Mouse (Mus musculus): ENCODE measurements around the gene Kcnj9. TPM values are rescaled to one million over a fixed set of nuclear protein-coding genes. Genes with fewer than 3 reads are reported as not detected.

Gene Kcnj9
- polyA plus RNA-seq, 1 experiment from 2014 or later = not detected

DNA sequence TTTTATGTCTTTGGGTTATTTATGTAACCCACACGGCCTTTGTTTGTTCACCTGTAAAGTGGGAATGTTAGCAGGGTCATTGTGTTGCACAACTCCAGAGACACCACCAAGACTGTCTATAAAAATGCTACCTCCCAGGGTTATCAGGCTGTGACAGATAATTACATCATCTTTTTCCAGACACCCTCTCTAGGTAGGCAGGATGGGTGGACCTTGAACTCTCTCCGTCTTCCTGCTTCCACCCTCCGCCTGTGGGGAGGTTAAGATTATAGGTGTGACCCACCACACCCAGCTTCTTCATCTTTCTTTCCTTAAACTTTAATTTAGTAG is 39.5 kb downstream of the Kcnj9 start:
- Histone ChIP-seq H3K4me1 (replicated peaks) (peaks cover 1% of the 10 kb centered on the region; the same call in 1 of the 2 replicates), H3K9me3 (no peaks in the 10 kb centered on the region), H3K27me3 (no peaks in the 10 kb centered on the region), H3K36me3 (peaks cover 6% of the 10 kb centered on the region; the same call in 1 of the 2 replicates), H3K4me2 (no peak overlapping the region), H3K4me3 (replicated peaks) (no peak overlapping the region), H3K27ac (no peak overlapping the region), H3K9ac (replicated peaks) (no peak overlapping the region)
- WGBS = 71% methylated on average over 3 of the region's 3 CpGs
- no peak for ATAC-seq (ENCODE audit: insufficient number of reproducible peaks, insufficient read depth, low FRiP score, low TSS enrichment, low read depth)

DNA sequence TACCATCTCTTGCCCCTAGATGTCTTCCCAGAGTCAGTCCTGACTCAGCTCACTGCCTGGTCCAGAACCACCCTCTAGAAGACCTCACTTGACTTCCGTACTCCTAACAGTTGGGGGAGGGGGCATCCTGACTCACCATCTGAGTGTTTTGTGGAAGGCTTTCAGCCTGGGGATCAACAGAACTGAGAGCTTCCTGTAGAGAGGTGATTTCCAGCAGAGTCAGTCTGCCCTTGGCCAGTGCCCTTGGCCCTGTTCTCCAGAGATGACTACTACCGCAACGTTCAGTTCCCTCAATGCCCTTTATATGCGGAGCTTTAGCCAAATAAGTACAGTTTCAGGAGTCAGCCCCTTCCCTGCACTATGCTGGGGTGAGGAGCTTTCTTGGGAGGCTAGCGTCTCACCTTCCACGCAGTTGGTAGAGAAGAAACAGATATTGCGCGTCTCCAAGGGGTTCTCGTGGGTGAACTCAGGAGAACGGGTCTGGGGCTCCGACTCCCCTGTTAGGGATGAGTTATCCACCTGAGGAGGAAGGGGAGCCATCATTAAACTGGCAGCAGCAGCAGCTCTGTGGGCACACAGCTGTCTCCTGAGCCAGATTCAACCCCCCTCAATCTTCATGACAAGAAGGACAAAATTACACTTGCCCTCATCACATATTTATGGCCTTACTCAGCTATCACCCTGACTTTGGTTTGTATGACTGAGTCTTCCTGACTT is 40.1 kb downstream of the Kcnj9 start:
- no peak for ATAC-seq (ENCODE audit: insufficient number of reproducible peaks, insufficient read depth, low FRiP score, low TSS enrichment, low read depth)
- H3K36me3 ChIP-seq = peaks cover 8% of the 10 kb centered on the region; the same call in 1 of the 2 replicates
- no peak overlapping the region for H3K9ac ChIP-seq (replicated peaks)
- no peaks in the 10 kb centered on the region for H3K4me1 ChIP-seq (replicated peaks)
- H3K4me2 ChIP-seq = no peak overlapping the region
- H3K27me3 ChIP-seq = no peaks in the 10 kb centered on the region
- 89% methylated on average over 11 of the region's 11 CpGs for WGBS
- H3K9me3 ChIP-seq = no peaks in the 10 kb centered on the region
- H3K27ac ChIP-seq = no peak overlapping the region
- no peak overlapping the region for H3K4me3 ChIP-seq (replicated peaks)

DNA sequence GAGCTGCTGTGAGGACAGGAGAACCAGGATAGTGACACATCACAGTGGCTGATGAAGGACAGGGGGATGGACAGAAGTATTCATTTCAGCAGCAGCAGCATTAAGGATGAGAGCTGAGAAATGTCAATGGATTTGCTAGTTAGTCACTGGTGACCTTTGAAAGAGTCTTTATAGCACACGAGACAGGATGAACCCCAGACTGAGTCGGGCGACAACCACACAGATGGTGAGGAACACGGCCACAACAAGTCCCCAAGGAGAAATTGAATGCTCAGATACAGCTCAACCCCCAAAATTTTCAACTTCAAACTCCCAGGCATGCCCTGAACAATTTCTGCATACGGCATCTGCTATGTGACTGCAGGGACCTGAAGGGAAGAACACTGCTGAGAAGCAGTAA is 42.4 kb downstream of the Kcnj9 start:
- WGBS = 77% methylated on average over 5 of the region's 5 CpGs
- Histone ChIP-seq H3K9ac (replicated peaks) (no peak overlapping the region), H3K4me2 (no peak overlapping the region)

DNA sequence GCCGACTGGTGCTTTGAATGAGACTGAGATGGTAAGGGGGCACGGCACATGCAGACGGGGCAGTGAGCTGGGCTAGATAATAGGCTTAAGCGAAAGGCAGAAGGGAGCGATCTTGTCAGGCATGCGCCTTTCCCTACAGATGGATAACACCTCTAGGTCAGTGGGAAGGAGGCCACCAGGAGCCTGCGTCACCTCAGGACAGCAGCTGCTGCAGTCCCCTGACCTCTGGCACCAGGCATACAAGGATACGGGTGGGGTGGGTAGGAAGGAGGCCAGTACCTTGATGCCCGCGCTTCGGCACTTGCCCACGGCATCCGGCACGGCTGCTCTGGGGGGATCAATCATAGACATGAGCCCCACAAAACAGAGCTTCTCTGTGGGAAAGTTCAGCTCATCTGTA is 44.9 kb downstream of the Kcnj9 start:
- 87% methylated on average over 14 of the region's 14 CpGs for WGBS
- H3K4me1 ChIP-seq (replicated peaks) = no peaks in the 10 kb centered on the region
- no peak overlapping the region for H3K4me2 ChIP-seq
- no peak overlapping the region for H3K27ac ChIP-seq
- H3K27me3 ChIP-seq = no peaks in the 10 kb centered on the region; the same call in 1 of the 2 replicates
- ATAC-seq (ENCODE audit: insufficient number of reproducible peaks, insufficient read depth, low FRiP score, low TSS enrichment, low read depth) = no peak
- H3K9ac ChIP-seq (replicated peaks) = no peak overlapping the region
- no peaks in the 10 kb centered on the region for H3K9me3 ChIP-seq
- 0 out of 2 replicates have a peak, but pooled peaks cover 4% of the 10 kb centered on the region for H3K36me3 ChIP-seq
- H3K4me3 ChIP-seq (replicated peaks) = no peak overlapping the region

More for the DNA sequence above, 42.4 kb downstream of the Kcnj9 start:
- ATAC-seq (ENCODE audit: insufficient number of reproducible peaks, insufficient read depth, low FRiP score, low TSS enrichment, low read depth) = no peak
- no peaks in the 10 kb centered on the region for H3K9me3 ChIP-seq
- no peak overlapping the region for H3K27ac ChIP-seq
- H3K27me3 ChIP-seq = no peaks in the 10 kb centered on the region; the same call in 1 of the 2 replicates
- no peak overlapping the region for H3K4me3 ChIP-seq (replicated peaks)
- H3K4me1 ChIP-seq (replicated peaks) = no peaks in the 10 kb centered on the region
- peaks cover 9% of the 10 kb centered on the region; the same call in 1 of the 2 replicates for H3K36me3 ChIP-seq

DNA sequence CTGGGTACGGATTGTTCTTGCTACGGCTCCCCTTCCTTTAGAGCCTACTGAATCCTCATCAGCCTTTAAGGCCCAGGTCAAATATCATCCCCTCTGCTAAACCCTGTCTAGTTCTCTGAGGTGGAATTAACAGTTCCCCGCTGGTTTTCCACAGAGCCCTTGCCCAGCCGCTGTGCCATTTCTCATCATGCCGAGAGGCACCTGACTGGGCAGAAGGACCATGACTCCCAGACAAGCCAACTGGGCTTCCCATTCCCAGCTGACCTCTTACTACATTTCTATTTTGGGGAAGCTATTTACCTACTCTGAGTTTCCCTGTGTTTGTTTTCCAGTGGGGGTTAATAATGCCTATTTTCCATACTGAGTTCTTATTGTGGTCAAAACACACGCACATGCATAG is 46.0 kb downstream of the Kcnj9 start:
- no peak overlapping the region for H3K27ac ChIP-seq
- peaks cover 4% of the 10 kb centered on the region; the same call in 1 of the 2 replicates for H3K36me3 ChIP-seq
- no peak overlapping the region for H3K9ac ChIP-seq (replicated peaks)
- no peaks in the 10 kb centered on the region; the same call in 1 of the 2 replicates for H3K27me3 ChIP-seq
- H3K4me2 ChIP-seq = no peak overlapping the region
- H3K9me3 ChIP-seq = no peaks in the 10 kb centered on the region
- ATAC-seq (ENCODE audit: insufficient number of reproducible peaks, insufficient read depth, low FRiP score, low TSS enrichment, low read depth) = no peak
- H3K4me3 ChIP-seq (replicated peaks) = no peak overlapping the region
- 90% methylated on average over 6 of the region's 6 CpGs for WGBS
- H3K4me1 ChIP-seq (replicated peaks) = no peaks in the 10 kb centered on the region

DNA sequence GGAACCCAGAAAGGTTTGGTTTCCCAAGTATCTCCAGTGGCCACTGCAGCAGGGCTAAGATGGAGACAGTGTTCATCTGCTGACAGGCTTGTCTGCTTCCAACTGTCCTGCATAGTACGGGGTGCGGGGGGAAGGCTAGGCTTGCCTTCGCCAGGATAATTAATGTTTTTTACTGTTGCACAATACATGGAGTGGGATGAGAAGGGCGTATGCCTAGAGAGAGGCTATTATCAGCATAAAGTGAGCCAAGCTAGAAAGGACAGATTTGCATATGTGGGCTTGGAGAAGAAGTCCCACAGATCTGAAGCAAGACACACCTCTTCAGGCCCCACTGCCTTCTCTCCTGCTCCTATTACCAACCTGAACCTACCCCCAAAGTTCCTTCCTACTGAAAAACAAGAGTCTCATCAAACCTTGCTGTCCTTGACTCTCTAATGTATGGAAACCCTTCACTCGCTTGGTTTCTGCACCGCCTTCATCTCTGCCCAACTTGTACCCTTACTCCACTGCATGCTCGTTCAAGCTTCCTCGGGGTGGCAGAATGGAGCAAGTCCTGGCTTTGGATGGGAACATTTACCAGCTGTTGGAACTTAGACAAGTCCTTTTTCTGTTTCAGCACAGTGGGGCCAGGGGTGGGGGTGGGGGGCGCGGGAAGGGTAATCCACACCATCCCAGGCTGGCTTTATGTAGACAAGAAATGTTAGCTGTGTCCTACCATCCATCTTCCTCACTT is 47.4 kb downstream of the Kcnj9 start:
- 84% methylated on average over 10 of the region's 10 CpGs for WGBS
- Histone ChIP-seq H3K4me2 (no peak overlapping the region), H3K9ac (replicated peaks) (no peak overlapping the region), H3K27me3 (no peaks in the 10 kb centered on the region; the same call in 1 of the 2 replicates), H3K4me3 (replicated peaks) (no peak overlapping the region), H3K9me3 (no peaks in the 10 kb centered on the region), H3K27ac (no peak overlapping the region), H3K4me1 (replicated peaks) (no peaks in the 10 kb centered on the region), H3K36me3 (peaks cover 4% of the 10 kb centered on the region; the same call in 1 of the 2 replicates)
- no peak for ATAC-seq (ENCODE audit: insufficient number of reproducible peaks, insufficient read depth, low FRiP score, low TSS enrichment, low read depth)

DNA sequence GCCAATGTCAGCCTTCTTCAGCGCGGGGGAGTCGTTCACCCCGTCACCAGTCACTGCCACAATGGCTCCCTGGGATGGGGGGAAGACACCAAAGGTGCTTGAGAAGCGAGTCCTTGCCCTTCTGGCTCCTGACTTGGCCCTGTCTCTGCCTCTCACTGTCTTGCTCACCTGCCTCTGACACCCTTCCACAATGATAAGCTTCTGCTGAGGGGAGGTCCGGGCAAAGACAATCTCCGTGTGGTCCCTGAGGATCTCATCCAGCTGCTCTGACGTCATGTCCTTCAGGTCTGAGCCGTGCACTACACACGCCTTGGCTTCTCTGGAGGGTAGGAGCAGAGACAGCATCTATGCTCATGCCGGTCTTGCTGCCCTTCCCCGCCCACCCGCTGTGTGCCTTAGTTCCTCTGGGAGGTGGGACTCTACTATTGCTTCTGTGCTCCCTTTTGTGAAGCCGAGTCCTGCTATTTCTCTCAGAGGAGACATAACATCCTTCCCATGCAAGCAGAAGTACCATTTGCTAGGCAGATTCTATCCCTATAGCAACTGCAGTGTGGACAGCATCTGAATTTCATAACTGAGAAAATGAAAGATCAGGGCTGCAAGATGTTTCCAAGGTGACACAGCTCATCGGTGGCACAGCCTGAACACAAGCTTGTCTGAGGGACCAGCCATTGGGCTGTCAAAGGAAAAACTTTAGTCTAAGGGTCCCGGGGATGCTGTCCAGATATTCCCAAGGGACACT is 49.2 kb downstream of the Kcnj9 start:
- Histone ChIP-seq H3K9me3 (no peaks in the 10 kb centered on the region), H3K4me2 (no peak overlapping the region), H3K9ac (replicated peaks) (no peak overlapping the region), H3K27me3 (no peaks in the 10 kb centered on the region; the same call in 1 of the 2 replicates), H3K27ac (no peak overlapping the region), H3K36me3 (peaks cover 4% of the 10 kb centered on the region; the same call in 1 of the 2 replicates), H3K4me3 (replicated peaks) (no peak overlapping the region), H3K4me1 (replicated peaks) (no peaks in the 10 kb centered on the region)
- no peak for ATAC-seq (ENCODE audit: insufficient number of reproducible peaks, insufficient read depth, low FRiP score, low TSS enrichment, low read depth)
- WGBS = 84% methylated on average over 16 of the region's 16 CpGs

DNA sequence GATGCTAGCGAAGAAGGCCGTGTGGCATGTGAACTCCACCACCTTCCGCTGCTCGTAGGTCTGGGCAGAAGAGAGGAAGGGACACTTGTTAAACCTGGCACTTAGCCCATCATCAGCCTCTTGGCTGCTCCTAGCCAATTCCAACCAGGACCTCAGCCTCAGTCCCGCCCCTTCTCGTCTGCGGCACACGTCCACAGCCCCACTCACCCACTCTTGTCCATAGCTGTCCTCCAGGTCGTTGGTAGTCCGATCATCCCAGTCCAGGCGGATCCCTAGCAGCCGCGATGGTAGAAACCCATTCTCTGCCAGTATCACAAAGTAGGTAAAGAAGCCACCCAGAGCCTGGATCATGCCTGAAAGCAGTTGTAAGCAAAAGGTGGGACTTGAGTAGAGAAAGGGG is 50.8 kb downstream of the Kcnj9 start:
- 93% methylated on average over 13 of the region's 13 CpGs for WGBS
- Histone ChIP-seq H3K9me3 (no peaks in the 10 kb centered on the region), H3K4me1 (replicated peaks) (no peaks in the 10 kb centered on the region), H3K4me2 (no peak overlapping the region), H3K36me3 (no peaks in the 10 kb centered on the region; the same call in 1 of the 2 replicates), H3K4me3 (replicated peaks) (no peak overlapping the region), H3K27me3 (no peaks in the 10 kb centered on the region; the same call in 1 of the 2 replicates), H3K27ac (no peak overlapping the region), H3K9ac (replicated peaks) (no peak overlapping the region)
- no peak for ATAC-seq (ENCODE audit: insufficient number of reproducible peaks, insufficient read depth, low FRiP score, low TSS enrichment, low read depth)

DNA sequence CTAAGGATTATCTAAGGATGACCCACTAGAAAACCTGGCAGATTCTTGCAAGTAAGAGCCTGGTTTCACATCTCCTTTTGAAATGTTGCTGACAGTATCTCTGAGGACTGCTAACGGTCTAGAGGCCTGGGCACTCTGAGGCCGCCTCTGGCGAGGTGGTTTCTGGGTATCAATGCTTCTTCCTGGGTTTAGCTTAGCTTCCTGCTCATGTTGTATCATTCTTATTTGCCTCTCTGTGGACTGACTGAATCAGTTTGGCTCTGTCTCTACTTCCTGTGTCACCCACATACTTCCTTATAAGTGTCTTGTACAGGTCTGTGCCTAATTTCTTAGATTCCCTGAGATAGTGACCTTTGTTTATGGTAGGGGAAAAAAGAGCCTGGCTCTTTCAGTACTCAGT is 51.9 kb downstream of the Kcnj9 start:
- H3K36me3 ChIP-seq = no peaks in the 10 kb centered on the region; the same call in 1 of the 2 replicates
- 83% methylated on average over 3 of the region's 3 CpGs for WGBS
- no peak overlapping the region for H3K9ac ChIP-seq (replicated peaks)
- H3K4me2 ChIP-seq = no peak overlapping the region
- H3K27ac ChIP-seq = no peak overlapping the region
- H3K9me3 ChIP-seq = no peaks in the 10 kb centered on the region
- no peaks in the 10 kb centered on the region for H3K4me1 ChIP-seq (replicated peaks)
- no peaks in the 10 kb centered on the region; the same call in 1 of the 2 replicates for H3K27me3 ChIP-seq
- H3K4me3 ChIP-seq (replicated peaks) = no peak overlapping the region
- ATAC-seq (ENCODE audit: insufficient number of reproducible peaks, insufficient read depth, low FRiP score, low TSS enrichment, low read depth) = no peak

DNA sequence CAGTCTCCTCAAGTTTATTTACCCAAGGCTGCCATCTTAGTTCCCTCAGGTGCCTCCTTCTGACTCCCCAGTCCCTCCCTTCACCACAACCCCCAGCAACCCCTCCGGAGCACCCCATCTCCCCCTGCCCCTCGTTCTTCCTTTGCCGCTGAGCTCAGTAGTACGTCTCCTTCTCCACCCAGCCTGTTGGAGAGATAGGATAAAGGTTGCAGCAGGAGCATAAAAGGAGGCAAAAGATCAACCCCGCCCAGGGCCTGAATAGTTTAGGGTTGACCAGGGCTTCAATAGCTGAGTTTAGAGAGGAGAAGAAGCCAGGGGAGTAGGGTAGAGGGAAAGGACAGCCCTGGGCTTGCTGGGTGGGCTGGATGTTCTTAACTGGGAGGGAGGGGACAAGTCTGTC is 54.6 kb downstream of the Kcnj9 start:
- H3K9ac ChIP-seq (replicated peaks) = no peak overlapping the region
- ATAC-seq (ENCODE audit: insufficient number of reproducible peaks, insufficient read depth, low FRiP score, low TSS enrichment, low read depth) = no peak
- no peaks in the 10 kb centered on the region for H3K27me3 ChIP-seq
- no peak overlapping the region for H3K27ac ChIP-seq
- 67% methylated on average over 5 of the region's 5 CpGs for WGBS
- H3K9me3 ChIP-seq = no peaks in the 10 kb centered on the region
- no peak overlapping the region for H3K4me2 ChIP-seq
- H3K36me3 ChIP-seq = no peaks in the 10 kb centered on the region; the same call in 1 of the 2 replicates
- no peak overlapping the region for H3K4me3 ChIP-seq (replicated peaks)
- H3K4me1 ChIP-seq (replicated peaks) = no peaks in the 10 kb centered on the region

DNA sequence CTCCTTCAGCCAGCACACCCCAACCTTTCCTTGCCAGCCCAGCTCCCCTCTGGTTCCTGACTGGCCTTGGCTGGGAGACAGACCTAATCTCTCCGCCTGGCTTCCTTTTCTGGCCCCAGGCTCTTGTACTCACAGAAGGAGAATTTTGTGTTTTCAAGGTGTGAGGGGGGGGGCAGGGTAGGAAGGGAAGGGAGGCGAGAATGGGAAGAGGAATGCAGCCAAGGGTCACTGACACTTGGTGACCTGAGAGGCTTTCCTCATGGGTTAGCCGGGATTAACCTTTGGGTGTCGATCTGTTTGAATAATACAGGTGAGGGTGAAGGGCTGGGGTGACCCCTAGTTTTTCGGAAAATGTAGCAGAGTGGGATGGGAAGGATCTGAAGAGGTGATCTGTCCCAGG is 55.0 kb downstream of the Kcnj9 start:
- Histone ChIP-seq H3K27ac (no peak overlapping the region), H3K9me3 (no peaks in the 10 kb centered on the region), H3K4me2 (no peak overlapping the region), H3K27me3 (no peaks in the 10 kb centered on the region), H3K36me3 (no peaks in the 10 kb centered on the region; the same call in 1 of the 2 replicates), H3K4me1 (replicated peaks) (no peaks in the 10 kb centered on the region), H3K4me3 (replicated peaks) (no peak overlapping the region), H3K9ac (replicated peaks) (no peak overlapping the region)
- WGBS = 61% methylated on average over 5 of the region's 5 CpGs
- no peak for ATAC-seq (ENCODE audit: insufficient number of reproducible peaks, insufficient read depth, low FRiP score, low TSS enrichment, low read depth)

All from limb, embryonic 12.5 days (tissue).